Mouse (Mus musculus): ENCODE measurements around the gene Pacs1.

DNA sequence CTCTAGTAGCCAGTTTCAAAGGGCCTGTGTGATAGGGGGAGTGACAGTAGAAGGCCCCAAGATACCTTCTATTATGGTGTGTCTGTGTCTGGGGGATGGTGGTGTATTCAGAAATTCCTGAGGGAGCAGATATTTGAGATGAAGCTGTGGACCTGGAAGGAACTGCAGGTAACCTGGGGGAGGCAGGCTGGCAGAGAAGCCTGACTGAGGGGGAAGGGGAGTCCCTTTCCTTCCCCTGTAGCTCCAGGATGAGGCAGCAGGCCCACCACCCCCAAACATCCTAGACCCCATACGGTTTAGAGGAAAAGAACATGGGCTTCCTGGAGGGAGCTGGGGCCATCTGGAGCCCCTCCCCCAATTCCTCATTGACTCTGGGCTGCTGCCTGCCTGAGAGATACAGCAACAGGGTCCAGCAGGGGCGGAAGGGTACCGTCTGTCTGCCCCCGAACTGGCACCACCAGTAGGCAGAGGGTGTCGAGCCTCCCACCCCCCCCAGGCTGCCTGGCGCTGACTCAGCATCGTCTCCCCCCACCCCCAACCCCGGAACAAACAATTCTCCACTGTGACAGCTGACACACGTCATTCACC is 176.9 kb downstream of the Pacs1 start:
- no peak for TF ChIP-seq CTCF (IDR thresholded peaks at IDR 0.05; ENCODE audit: borderline replicate concordance, insufficient read depth, low read length)
- no peak; the same call in 1 of the 2 replicates for TF ChIP-seq POLR2A (IDR thresholded peaks at IDR 0.05; ENCODE audit: low read depth, low read length)

Data from embryonic fibroblast, embryonic 13.5 days (primary cell).